Mouse (Mus musculus) intestine, embryonic 14.5 days (tissue): ENCODE data around the gene Rusc1. TPM values are rescaled to one million over a fixed set of nuclear protein-coding genes. Genes with fewer than 3 reads are reported as not detected.

Experiments used
- ATAC-seq: fragments of 200-750 bp; cut with Nextera tagmentation; replicated peaks from 2 replicates; pipeline ENCODE4 v1.8.0; 2017; ENCODE audit warnings: low read depth, moderate number of reproducible peaks, moderate TSS enrichment, moderate library complexity; ENCODE audit not compliant: low FRiP score, low TSS enrichment
- DNase-seq: peaks from one replicate; pipeline ENCODE4 v3.0.0-alpha.2; 2018; ENCODE audit warnings: low spot score
- H3K27ac ChIP-seq: fragments of 300-500 bp; sonication (generic); 2 replicates; pipeline ENCODE4 v1.5.1; 2014; ENCODE audit warnings: low read depth, mild to moderate bottlenecking, control low read depth
- H3K27me3 ChIP-seq: fragments of 300-500 bp; sonication (generic); replicated peaks from 2 replicates; pipeline ENCODE4 v1.6.1; 2014; ENCODE audit warnings: low read length, control low read depth; ENCODE audit not compliant: control insufficient read depth, insufficient read depth
- H3K36me3 ChIP-seq: fragments of 300-500 bp; sonication (generic); 2 replicates; pipeline ENCODE4 v1.6.1; 2014; ENCODE audit warnings: low read length, control low read depth; ENCODE audit not compliant: control insufficient read depth, insufficient read depth
- H3K4me1 ChIP-seq: fragments of 300-500 bp; sonication (generic); replicated peaks from 2 replicates; pipeline ENCODE4 v1.6.1; 2014; ENCODE audit warnings: low read length, control low read depth, mixed read lengths; ENCODE audit not compliant: control insufficient read depth, insufficient read depth
- H3K4me2 ChIP-seq: fragments of 300-500 bp; sonication (generic); 2 replicates; pipeline ENCODE4 v1.6.1; 2014; ENCODE audit warnings: low read length
- H3K4me3 ChIP-seq: fragments of 300-500 bp; sonication (generic); 2 replicates; pipeline ENCODE4 v1.5.1; 2014; ENCODE audit warnings: low read depth, low read length, control low read depth, mixed read lengths
- H3K9ac ChIP-seq: fragments of 300-500 bp; sonication (generic); 2 replicates; pipeline ENCODE4 v1.6.1; 2014; ENCODE audit warnings: mild to moderate bottlenecking, low read length
- H3K9me3 ChIP-seq: fragments of 300-500 bp; sonication (generic); 2 replicates; pipeline ENCODE4 v1.6.1; 2016; ENCODE audit warnings: low read length, control low read depth; ENCODE audit not compliant: control insufficient read depth
- WGBS: fragments of 180-500 bp; shearing (Covaris S2); extraction: QIAGEN DNeasy Blood & Tissue Kit; methylation state at CpG from one replicate; pipeline ENCODE4 v1.1.7; 2014; 5-methylcytosine and 5-hydroxymethylcytosine counted together
- polyA plus RNA-seq: library from polyadenylated mRNA; unstranded; fragments of >200 nt; fragmentation: Nextera tagmentation; extraction: Ambion mirVana; gene quantifications from 2 replicates; pipeline ENCODE4 v1.2.1, GENCODE M21; 2014

The Rusc1 gene
- polyA plus RNA-seq, result 18.7 and 22.2 TPM in 2 replicates

DNA sequence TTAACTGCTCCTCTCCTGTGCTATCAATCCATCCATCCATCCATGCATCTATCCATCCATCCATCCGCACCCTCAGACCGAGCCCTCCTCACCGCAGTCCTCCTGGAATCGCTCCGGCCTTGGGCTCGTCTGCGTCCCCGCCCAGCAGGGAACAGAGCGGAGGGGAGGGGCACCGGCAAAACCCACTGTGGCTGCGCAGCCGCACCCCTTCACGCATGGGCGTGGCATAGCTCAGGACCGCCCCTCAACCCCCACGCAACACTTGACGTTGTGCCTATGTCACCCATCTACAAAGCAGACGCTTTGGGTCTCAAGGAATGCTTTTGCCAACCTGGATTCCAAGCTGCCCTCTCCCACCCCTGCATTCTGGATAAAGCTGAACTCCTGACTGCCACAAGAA lies at the start of gene Rusc1:
Rusc1 (minus strand) TSS at position 137 of the 400 bp plus-strand sequence.
- H3K27ac ChIP-seq, result no peak within 1 kb of the TSS
- WGBS, result 1% methylated on average over 18 of the region's 18 CpGs
- DNase-seq (peak; percentile 87), ATAC-seq (peak; percentile 34)
- H3K4me3 ChIP-seq, result peak within 1 kb of the TSS; percentile 29
- no peaks in the 10 kb centered on the region for H3K9me3 ChIP-seq
- H3K9ac ChIP-seq, result peak within 1 kb of the TSS; percentile 11; the same call in 1 of the 2 replicates
- H3K4me1 ChIP-seq, result 0 out of 2 replicates have a peak, but pooled peaks cover 7% of the 10 kb centered on the region
- H3K27me3 ChIP-seq, result peaks cover 20% of the 10 kb centered on the region
- peaks cover 39% of the 10 kb centered on the region for H3K36me3 ChIP-seq
- H3K4me2 ChIP-seq, result peak within 1 kb of the TSS; percentile 44

DNA sequence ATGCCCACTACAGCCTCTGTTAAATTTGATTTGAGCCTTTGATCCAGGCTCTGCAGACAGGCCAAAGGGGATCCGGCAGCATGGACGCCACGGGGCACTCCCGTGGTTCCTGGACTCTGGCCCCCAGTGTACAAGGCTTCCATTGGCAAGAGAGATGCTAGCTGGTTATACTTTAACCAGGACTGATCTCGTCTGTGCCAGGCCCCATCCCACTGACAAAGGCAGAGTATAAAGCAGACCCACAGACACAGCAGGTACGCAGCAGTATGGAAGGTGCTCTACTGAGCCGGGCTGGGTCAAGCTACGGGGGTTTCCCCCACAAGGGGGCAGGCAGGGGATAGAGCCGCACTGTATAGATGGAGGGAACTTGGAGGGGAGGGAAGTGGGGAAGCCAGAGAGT lies 43.3 kb upstream of the Rusc1 start:
- DNase-seq (peak; percentile 80), ATAC-seq (peak; percentile 92)
- Histone ChIP-seq H3K9me3 (no peaks in the 10 kb centered on the region), H3K27me3 (no peaks in the 10 kb centered on the region), H3K4me3 (no peak overlapping the region), H3K36me3 (no peaks in the 10 kb centered on the region), H3K4me2 (no peak overlapping the region; the same call in 1 of the 2 replicates), H3K27ac (no peak overlapping the region; the same call in 1 of the 2 replicates), H3K4me1 (0 out of 2 replicates have a peak, but pooled peaks cover 5% of the 10 kb centered on the region), H3K9ac (no peak overlapping the region)
- 28% methylated on average over 9 of the region's 9 CpGs for WGBS

DNA sequence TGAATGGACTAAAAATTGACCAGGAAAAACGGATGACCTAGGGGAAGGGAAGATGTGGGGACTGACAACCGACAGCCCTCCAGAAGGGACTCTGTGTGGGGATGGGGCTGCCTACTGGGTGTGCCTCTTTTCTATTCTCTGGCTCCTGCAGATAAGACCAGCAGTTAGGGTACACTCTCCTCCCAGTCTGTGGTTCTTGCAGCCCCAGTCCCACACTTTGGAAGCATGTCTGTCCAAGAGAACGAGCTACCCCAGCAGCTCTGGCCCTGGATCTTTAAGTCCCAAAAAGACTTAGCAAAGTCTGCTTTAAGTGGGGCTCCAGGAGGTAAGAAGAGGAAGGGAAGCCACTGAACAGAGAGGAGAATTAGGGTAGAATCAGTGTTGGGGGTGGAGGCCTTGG lies 42.8 kb upstream of the Rusc1 start, which contains the start of gene Pklr:
Pklr (plus strand) TSS at position 185 of the 400 bp plus-strand sequence.
- Histone ChIP-seq H3K4me3 (no peak within 1 kb of the TSS), H3K9me3 (no peaks in the 10 kb centered on the region), H3K27me3 (no peaks in the 10 kb centered on the region), H3K9ac (no peak within 1 kb of the TSS), H3K27ac (no peak within 1 kb of the TSS; the same call in 1 of the 2 replicates), H3K36me3 (no peaks in the 10 kb centered on the region), H3K4me1 (0 out of 2 replicates have a peak, but pooled peaks cover 5% of the 10 kb centered on the region), H3K4me2 (peak within 1 kb of the TSS; percentile 30)
- ATAC-seq, result no peak
- DNase-seq, result no peak
- WGBS, result 53% methylated on average over 3 of the region's 3 CpGs

DNA sequence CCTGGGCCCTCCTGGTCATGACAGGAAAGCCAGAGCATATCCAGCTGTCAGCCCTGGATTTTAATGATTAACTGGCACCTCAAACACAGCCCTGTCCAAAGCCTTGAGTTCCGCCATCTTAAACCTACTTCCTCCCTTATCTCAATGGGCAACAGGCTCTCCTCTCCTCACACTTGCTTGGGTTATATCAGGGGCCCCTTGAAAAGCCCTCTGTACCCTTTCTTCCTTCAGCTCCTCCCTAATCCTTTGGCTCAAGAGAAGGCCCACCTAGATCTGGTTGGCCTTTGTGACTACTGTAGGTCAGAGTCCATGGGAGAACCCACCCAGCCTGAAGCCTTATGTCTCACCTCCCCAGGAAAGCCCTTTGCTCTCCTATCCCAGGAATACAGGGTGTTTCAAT lies 40.6 kb upstream of the Rusc1 start:
- DNase-seq (no peak), ATAC-seq (peak; percentile 33)
- Histone ChIP-seq H3K27ac (no peak overlapping the region), H3K9me3 (no peaks in the 10 kb centered on the region), H3K4me1 (0 out of 2 replicates have a peak, but pooled peaks cover 5% of the 10 kb centered on the region), H3K27me3 (no peaks in the 10 kb centered on the region), H3K36me3 (no peaks in the 10 kb centered on the region), H3K9ac (no peak overlapping the region), H3K4me3 (no peak overlapping the region), H3K4me2 (no peak overlapping the region)
- 71% methylated on average over 1 of the region's 1 CpGs for WGBS

DNA sequence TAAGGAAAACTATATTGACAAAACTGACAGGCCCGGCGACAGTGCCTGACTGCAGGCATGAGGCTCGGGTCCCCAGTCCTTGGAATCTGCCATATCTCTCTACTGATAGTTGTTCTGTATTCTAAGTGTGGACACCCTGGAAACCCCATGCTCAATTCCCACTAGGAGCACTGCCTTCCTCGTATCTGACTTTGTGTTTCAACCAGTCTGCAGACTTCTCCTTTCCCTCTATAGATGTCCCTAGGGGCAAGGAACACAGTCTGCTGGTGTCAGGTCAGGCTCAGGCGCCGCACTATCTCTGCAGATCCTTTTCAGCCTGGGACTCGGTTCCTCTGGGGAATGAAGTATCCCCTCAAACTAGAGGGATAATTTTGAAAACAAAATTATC lies 39.9 kb upstream of the Rusc1 start:
- H3K27ac ChIP-seq, result 0 out of 2 replicates have a peak overlapping the region, but pooled peaks have one; percentile 7
- 78% methylated on average over 7 of the region's 7 CpGs for WGBS

DNA sequence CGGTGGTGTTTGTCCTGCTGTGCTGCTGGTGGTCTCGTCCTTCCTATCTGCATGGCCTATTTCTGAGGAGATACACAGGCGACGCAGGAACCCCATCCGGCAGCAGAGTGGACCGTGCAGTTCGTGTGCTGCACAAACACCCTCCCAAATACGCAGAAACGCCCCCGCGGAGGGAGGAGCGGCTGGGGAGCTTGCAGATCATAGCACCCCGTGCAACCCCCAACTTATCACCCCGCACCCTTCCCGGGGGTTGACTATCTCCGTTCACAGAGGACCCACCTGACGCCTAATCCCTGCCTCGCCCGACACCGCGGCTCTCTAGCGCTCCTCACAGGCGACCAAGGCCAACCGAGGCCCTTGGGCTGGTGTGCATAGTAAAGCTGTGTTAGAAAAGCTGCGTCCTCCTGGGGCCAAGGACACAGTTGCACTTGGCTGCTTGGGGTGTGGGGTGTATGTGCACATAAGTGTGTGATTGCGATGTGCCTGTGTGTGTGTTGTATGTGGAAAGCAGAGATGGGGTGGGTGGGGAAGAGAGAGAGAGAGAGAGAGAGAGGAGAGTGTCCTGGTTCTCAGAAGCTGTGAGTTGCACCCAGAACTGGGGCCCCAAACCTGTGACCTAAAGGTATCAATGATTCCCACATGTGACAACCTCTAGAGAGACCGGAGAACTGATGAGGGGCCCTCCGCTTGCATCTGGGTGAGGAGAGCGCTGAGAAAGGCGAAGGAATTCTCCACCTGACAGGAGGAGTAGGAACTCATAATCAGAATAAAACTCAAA lies 39.4 kb upstream of the Rusc1 start:
- peak overlapping the region; percentile 29; the same call in 1 of the 2 replicates for H3K9ac ChIP-seq
- H3K9me3 ChIP-seq, result no peaks in the 10 kb centered on the region
- H3K4me2 ChIP-seq, result peak overlapping the region; percentile 59
- no peak overlapping the region for H3K27ac ChIP-seq
- DNase-seq (peak; percentile 70), ATAC-seq (no peak; the same call in 1 of the 2 replicates)
- no peaks in the 10 kb centered on the region for H3K36me3 ChIP-seq
- 14% methylated on average over 30 of the region's 30 CpGs for WGBS
- no peaks in the 10 kb centered on the region for H3K27me3 ChIP-seq
- 0 out of 2 replicates have a peak, but pooled peaks cover 5% of the 10 kb centered on the region for H3K4me1 ChIP-seq
- H3K4me3 ChIP-seq, result peak overlapping the region; percentile 24; the same call in 1 of the 2 replicates

More for the DNA sequence above, 39.9 kb upstream of the Rusc1 start:
- ATAC-seq (no peak), DNase-seq (no peak)
- H3K27me3 ChIP-seq, result no peaks in the 10 kb centered on the region
- no peaks in the 10 kb centered on the region for H3K36me3 ChIP-seq
- no peak overlapping the region for H3K9ac ChIP-seq
- H3K4me2 ChIP-seq, result no peak overlapping the region
- H3K4me1 ChIP-seq, result 0 out of 2 replicates have a peak, but pooled peaks cover 5% of the 10 kb centered on the region
- no peak overlapping the region for H3K4me3 ChIP-seq
- H3K9me3 ChIP-seq, result no peaks in the 10 kb centered on the region

DNA sequence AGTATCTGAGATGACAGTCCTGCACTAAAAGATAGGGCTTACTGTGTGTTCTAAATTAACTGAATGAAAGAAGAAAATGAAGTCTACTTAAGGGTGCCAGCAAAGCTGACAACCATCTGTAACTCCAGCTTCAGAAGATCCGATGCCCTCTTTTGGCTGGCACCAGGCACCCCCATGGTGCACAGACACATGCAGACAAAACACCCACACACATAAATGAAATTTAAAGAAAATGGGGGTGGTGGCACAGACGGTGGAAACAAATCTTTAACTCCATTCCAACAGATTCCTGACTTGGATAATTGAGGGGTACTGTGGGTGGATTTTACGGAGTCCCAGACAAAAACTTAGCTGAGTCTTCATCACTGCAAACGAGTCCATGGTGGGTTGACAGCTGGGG lies 38.7 kb upstream of the Rusc1 start:
- no peak overlapping the region for H3K27ac ChIP-seq
- 0 out of 2 replicates have a peak, but pooled peaks cover 5% of the 10 kb centered on the region for H3K4me1 ChIP-seq
- no peak for ATAC-seq
- H3K9ac ChIP-seq, result no peak overlapping the region; the same call in 1 of the 2 replicates
- DNase-seq, result no peak
- no peaks in the 10 kb centered on the region for H3K36me3 ChIP-seq
- H3K9me3 ChIP-seq, result no peaks in the 10 kb centered on the region
- no peaks in the 10 kb centered on the region for H3K27me3 ChIP-seq
- no peak overlapping the region for H3K4me3 ChIP-seq
- WGBS, result 54% methylated on average over 4 of the region's 4 CpGs
- H3K4me2 ChIP-seq, result peak overlapping the region; percentile 59

DNA sequence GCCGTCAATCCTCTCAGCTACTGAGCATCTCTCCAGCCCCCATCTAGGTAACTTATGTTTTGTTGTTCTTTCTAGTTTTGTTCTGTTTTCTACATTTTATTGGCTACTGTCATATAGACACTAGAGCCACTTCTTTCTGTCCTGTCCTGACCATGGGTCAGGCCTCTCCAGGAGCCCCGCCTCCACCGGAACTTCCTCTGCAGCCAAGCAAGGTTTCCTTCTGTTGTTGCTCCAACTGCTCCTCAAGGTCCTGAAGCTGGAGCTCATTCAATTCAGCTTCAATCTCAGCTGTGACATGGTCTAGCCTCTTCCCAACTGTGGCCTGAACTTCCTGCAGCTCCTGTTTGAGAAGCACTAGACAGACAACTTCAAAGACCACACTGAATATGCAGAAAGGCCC lies 36.8 kb upstream of the Rusc1 start:
- H3K4me3 ChIP-seq, result no peak overlapping the region
- H3K9ac ChIP-seq, result no peak overlapping the region
- ATAC-seq (no peak), DNase-seq (no peak)
- H3K9me3 ChIP-seq, result no peaks in the 10 kb centered on the region
- H3K4me2 ChIP-seq, result no peak overlapping the region
- H3K27ac ChIP-seq, result no peak overlapping the region
- H3K4me1 ChIP-seq, result 0 out of 2 replicates have a peak, but pooled peaks cover 5% of the 10 kb centered on the region
- WGBS, result 90% methylated on average over 3 of the region's 3 CpGs
- no peaks in the 10 kb centered on the region for H3K36me3 ChIP-seq
- no peaks in the 10 kb centered on the region for H3K27me3 ChIP-seq
